Mouse (Mus musculus) heart, adult 2 months (tissue): ENCODE results near the gene Daam1.

Experiments used
- CTCF ChIP-seq: fragments of 200-600 bp; IDR thresholded peaks from 2 replicates; pipeline ENCODE4 v1.8.1; 2022; ENCODE audit warnings: antibody characterized with exemption, mild to moderate bottlenecking, moderate library complexity
- EP300 ChIP-seq: fragments of 200-500 bp; IDR thresholded peaks from 2 replicates; pipeline ENCODE4 v1.6.1; 2011; ENCODE audit warnings: low read depth, low read length, control low read depth; ENCODE audit not compliant: insufficient read depth
- POLR2A ChIP-seq: fragments of 200-500 bp; IDR thresholded peaks from 2 replicates; pipeline ENCODE4 v1.6.1; 2011; ENCODE audit warnings: mild to moderate bottlenecking, low read depth, low read length, control low read depth; ENCODE audit not compliant: insufficient read depth

GRCm38 (mm10) chr12:71962616-71963015 lies 131.7 kb downstream of the Daam1 start:
- TF ChIP-seq CTCF, result no peak
- no peak for TF ChIP-seq EP300
- no peak for TF ChIP-seq POLR2A
